Mouse (Mus musculus): ENCODE measurements at regions not wholly inside any gene's neighbourhood (a gene's known extent, or its start where the extent isn't known, plus 50 kb on each side); places are given as distances from the start of the nearest gene placed in this dataset.

DNA sequence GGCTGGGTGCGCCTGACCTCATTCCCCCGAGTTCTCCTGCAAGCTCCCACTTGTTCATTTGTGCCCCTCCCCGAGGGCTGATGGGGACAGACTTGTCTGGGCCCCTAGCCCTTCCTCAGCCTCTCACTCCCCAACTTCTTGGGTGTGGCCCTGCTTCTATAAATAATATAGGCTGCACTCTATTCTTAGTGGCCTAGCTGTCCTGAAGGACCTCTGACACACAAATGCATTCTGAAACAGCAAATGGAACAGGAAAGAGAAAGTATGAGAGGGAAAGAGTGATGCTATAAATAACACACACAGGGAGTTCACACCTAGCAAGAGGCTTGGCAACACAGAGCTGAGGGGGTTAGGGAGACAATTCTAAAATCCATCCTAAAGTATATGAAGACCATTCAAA, 544.0 kb downstream of the Rnf144b start:
- H3K27ac ChIP-seq (replicated peaks) = no peak overlapping the region
- no peak overlapping the region for H3K4me2 ChIP-seq (replicated peaks; ENCODE audit: low read depth)
- ATAC-seq (ENCODE audit: low FRiP score, low TSS enrichment) (peak; percentile 53; the same call in 1 of the 2 replicates), DNase-seq (ENCODE audit: low spot score) (no peak)
- H3K9ac ChIP-seq (ENCODE audit: low read length) = no peak overlapping the region
- no peak overlapping the region for H3K4me3 ChIP-seq (ENCODE audit: low read depth, low read length)
- TF ChIP-seq CTCF (IDR thresholded peaks at IDR 0.05; ENCODE audit: low read depth) = no peak
- no peaks in the 10 kb centered on the region for H3K9me3 ChIP-seq (ENCODE audit: control insufficient read depth, low read length)
- H3K4me1 ChIP-seq (replicated peaks; ENCODE audit: control insufficient read depth, insufficient read depth) = 0 out of 2 replicates have a peak, but pooled peaks cover 3% of the 10 kb centered on the region
- no peaks in the 10 kb centered on the region for H3K27me3 ChIP-seq (ENCODE audit: control insufficient read depth, insufficient read depth, low read length)
- 52% methylated on average over 3 of the region's 3 CpGs for WGBS
- H3K36me3 ChIP-seq (ENCODE audit: control insufficient read depth, insufficient read depth, low read length) = no peaks in the 10 kb centered on the region

DNA sequence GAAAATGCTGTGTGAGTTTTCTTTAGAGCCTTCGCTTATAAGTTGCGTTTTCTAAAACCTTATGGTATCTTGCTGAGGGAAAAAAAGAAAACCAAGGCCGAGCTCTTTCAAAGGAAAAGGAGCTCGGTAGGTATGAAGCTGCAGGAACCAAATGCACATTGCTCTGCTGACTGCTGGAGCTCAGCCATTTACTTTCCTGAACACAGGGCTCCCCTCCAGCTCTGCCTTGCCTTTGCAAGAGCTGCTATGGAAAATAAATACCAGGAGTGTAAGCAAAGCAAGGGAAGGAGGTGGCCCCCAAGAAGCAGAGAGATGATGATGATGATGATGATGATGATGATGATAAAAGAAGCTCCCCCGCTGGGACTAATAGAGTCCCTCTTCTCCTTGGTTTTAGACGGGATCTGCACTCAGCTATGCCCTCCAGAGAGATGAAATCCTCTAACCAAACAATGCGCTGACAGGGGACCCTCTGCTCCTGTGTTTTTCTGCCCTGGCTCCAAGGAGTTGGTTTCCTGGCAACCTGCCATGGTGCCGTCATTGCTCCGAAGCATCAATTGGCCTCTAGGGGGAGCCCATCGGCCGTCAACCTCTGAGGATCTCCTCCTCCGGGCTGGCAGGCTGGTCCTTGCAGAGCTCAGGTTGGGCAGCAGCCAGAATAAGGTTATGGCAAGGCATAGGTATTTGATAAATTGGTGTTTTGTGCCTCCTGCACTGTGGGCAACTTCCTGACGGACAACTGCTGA, 544.7 kb downstream of the Rnf144b start:
- TF ChIP-seq EP300 (optimal IDR thresholded peaks at IDR 0.05) (no peak), CTCF (IDR thresholded peaks at IDR 0.05; ENCODE audit: low read depth) (peak; percentile 93)
- DNase-seq (ENCODE audit: low spot score) = peak; percentile 93
- no peaks in the 10 kb centered on the region for H3K27me3 ChIP-seq (ENCODE audit: control insufficient read depth, insufficient read depth, low read length)
- peak overlapping the region; percentile 18; the same call in 1 of the 2 replicates for H3K4me2 ChIP-seq (replicated peaks; ENCODE audit: low read depth)
- WGBS = 21% methylated on average over 13 of the region's 13 CpGs
- H3K9ac ChIP-seq (ENCODE audit: low read length) = no peak overlapping the region
- H3K9me3 ChIP-seq (ENCODE audit: control insufficient read depth, low read length) = no peaks in the 10 kb centered on the region
- peak overlapping the region; percentile 63; the same call in 1 of the 2 replicates for H3K27ac ChIP-seq (replicated peaks)
- no peaks in the 10 kb centered on the region for H3K36me3 ChIP-seq (ENCODE audit: control insufficient read depth, insufficient read depth, low read length)
- no peak overlapping the region for H3K4me3 ChIP-seq (ENCODE audit: low read depth, low read length)
- ATAC-seq (ENCODE audit: low FRiP score, low TSS enrichment) = peak; percentile 63; the same call in 1 of the 2 replicates
- H3K4me1 ChIP-seq (replicated peaks; ENCODE audit: control insufficient read depth, insufficient read depth) = 0 out of 2 replicates have a peak, but pooled peaks cover 3% of the 10 kb centered on the region

DNA sequence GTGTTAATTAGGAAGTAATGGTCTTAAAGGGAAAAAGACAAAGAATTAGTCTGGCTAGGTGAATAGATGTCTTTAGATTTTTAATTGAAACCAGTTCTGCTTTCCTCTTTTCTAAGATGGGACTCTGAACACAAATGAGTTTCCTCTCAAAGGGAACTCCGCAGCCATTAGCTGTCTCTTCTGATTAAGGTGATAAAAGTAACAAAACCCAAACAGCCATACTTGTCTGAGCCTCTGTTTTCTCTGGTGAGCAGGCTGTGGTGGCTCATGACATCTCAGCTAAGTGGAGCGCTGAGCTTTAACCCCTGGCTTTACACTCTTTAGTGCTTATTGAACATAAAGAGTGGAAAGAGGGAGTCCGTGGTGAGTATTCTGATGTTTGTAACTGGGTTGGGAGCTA, 565.7 kb downstream of the Rnf144b start:
- no peaks in the 10 kb centered on the region for H3K4me1 ChIP-seq (replicated peaks; ENCODE audit: control insufficient read depth, insufficient read depth)
- H3K36me3 ChIP-seq (ENCODE audit: control insufficient read depth, insufficient read depth, low read length) = no peaks in the 10 kb centered on the region
- TF ChIP-seq EP300 (optimal IDR thresholded peaks at IDR 0.05) (no peak), CTCF (IDR thresholded peaks at IDR 0.05; ENCODE audit: low read depth) (no peak)
- no peak overlapping the region for H3K9ac ChIP-seq (ENCODE audit: low read length)
- WGBS = 75% methylated on average over 3 of the region's 3 CpGs
- ATAC-seq (ENCODE audit: low FRiP score, low TSS enrichment) (no peak), DNase-seq (ENCODE audit: low spot score) (no peak)
- H3K4me2 ChIP-seq (replicated peaks; ENCODE audit: low read depth) = no peak overlapping the region
- no peak overlapping the region for H3K27ac ChIP-seq (replicated peaks)
- H3K4me3 ChIP-seq (ENCODE audit: low read depth, low read length) = no peak overlapping the region
- H3K9me3 ChIP-seq (ENCODE audit: control insufficient read depth, low read length) = no peaks in the 10 kb centered on the region
- H3K27me3 ChIP-seq (ENCODE audit: control insufficient read depth, insufficient read depth, low read length) = no peaks in the 10 kb centered on the region

DNA sequence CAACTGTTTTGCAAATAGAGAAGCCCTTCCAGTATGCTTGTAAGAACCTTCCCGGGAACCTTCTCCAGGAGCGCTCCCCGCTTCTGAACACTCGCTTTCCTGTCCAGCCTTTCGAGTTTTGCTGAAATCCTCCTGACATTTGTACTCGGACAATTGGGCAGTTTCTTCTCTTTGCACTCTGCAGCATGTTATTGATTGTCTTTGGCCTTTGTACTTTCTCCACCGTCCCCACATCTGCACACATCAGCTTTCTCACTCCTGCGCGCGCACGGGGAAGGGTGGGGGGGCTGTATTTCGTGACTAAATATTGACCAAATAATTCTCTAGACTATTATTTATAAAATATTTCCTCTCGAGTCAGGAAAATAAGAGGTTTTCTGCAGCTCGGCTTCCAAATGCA, 567.2 kb upstream of the Id4 start:
- TF ChIP-seq EP300 (optimal IDR thresholded peaks at IDR 0.05) = no peak
- TF ChIP-seq CTCF (IDR thresholded peaks at IDR 0.05; ENCODE audit: low read depth) = no peak
- Histone ChIP-seq H3K27ac (replicated peaks) (no peak overlapping the region), H3K9ac (ENCODE audit: low read length) (no peak overlapping the region), H3K27me3 (ENCODE audit: control insufficient read depth, insufficient read depth, low read length) (no peaks in the 10 kb centered on the region), H3K4me2 (replicated peaks; ENCODE audit: low read depth) (no peak overlapping the region), H3K4me1 (replicated peaks; ENCODE audit: control insufficient read depth, insufficient read depth) (no peaks in the 10 kb centered on the region), H3K9me3 (ENCODE audit: control insufficient read depth, low read length) (no peaks in the 10 kb centered on the region), H3K4me3 (ENCODE audit: low read depth, low read length) (no peak overlapping the region), H3K36me3 (ENCODE audit: control insufficient read depth, insufficient read depth, low read length) (no peaks in the 10 kb centered on the region)
- no peak for ATAC-seq (ENCODE audit: low FRiP score, low TSS enrichment)
- no peak for DNase-seq (ENCODE audit: low spot score)
- 62% methylated on average over 14 of the region's 14 CpGs for WGBS

DNA sequence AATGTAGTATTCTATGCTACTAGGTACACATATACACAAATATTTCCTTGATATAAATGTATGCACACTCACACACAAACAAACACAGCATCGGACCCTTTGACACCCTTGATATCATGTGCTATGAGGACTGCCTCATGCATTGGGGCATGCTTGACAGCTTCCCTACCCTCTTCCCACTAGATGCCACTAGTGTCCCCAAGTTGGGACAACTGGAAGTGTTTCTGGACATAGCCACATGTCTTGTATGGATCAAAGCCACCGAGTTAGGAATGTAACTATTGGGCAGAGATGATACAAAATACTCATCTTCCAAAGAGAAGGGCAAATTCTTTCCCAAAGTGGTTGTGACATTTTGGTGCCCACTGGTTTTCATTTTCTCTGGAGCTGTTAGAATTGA, 565.2 kb upstream of the Id4 start:
- 82% methylated on average over 2 of the region's 2 CpGs for WGBS
- H3K9ac ChIP-seq (ENCODE audit: low read length) = no peak overlapping the region
- no peak overlapping the region for H3K4me3 ChIP-seq (ENCODE audit: low read depth, low read length)
- no peaks in the 10 kb centered on the region for H3K27me3 ChIP-seq (ENCODE audit: control insufficient read depth, insufficient read depth, low read length)
- H3K36me3 ChIP-seq (ENCODE audit: control insufficient read depth, insufficient read depth, low read length) = no peaks in the 10 kb centered on the region
- ATAC-seq (ENCODE audit: low FRiP score, low TSS enrichment) (no peak), DNase-seq (ENCODE audit: low spot score) (no peak)
- H3K4me2 ChIP-seq (replicated peaks; ENCODE audit: low read depth) = no peak overlapping the region
- TF ChIP-seq EP300 (optimal IDR thresholded peaks at IDR 0.05) = no peak
- peak; percentile 48 for TF ChIP-seq CTCF (IDR thresholded peaks at IDR 0.05; ENCODE audit: low read depth)
- no peak overlapping the region for H3K27ac ChIP-seq (replicated peaks)
- no peaks in the 10 kb centered on the region for H3K4me1 ChIP-seq (replicated peaks; ENCODE audit: control insufficient read depth, insufficient read depth)
- H3K9me3 ChIP-seq (ENCODE audit: control insufficient read depth, low read length) = no peaks in the 10 kb centered on the region

DNA sequence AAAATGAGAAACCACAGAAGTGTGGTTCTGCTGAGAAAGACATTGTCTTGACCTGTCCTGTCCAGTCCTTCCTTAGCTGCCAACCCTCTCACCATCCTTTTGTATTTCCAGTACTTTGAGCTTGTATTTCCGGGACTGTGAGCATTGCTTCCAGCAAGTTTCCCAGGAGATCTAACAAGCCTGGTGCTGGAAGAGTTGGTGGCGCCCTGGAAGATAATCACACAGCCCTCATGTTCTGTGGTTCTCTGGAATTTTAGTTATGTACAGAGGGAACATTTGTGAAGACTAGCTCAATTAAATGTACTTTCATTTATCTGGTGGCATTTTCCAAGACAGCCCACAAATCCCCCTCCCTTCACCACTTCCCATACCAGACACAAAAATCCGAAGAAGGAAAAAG, 560.5 kb upstream of the Id4 start:
- H3K27ac ChIP-seq (replicated peaks) = no peak overlapping the region
- no peaks in the 10 kb centered on the region for H3K9me3 ChIP-seq (ENCODE audit: control insufficient read depth, low read length)
- DNase-seq (ENCODE audit: low spot score) (no peak), ATAC-seq (ENCODE audit: low FRiP score, low TSS enrichment) (no peak)
- H3K4me1 ChIP-seq (replicated peaks; ENCODE audit: control insufficient read depth, insufficient read depth) = no peaks in the 10 kb centered on the region
- TF ChIP-seq CTCF (IDR thresholded peaks at IDR 0.05; ENCODE audit: low read depth) (no peak), EP300 (optimal IDR thresholded peaks at IDR 0.05) (no peak)
- H3K4me3 ChIP-seq (ENCODE audit: low read depth, low read length) = no peak overlapping the region
- no peak overlapping the region for H3K9ac ChIP-seq (ENCODE audit: low read length)
- no peaks in the 10 kb centered on the region for H3K36me3 ChIP-seq (ENCODE audit: control insufficient read depth, insufficient read depth, low read length)
- no peak overlapping the region for H3K4me2 ChIP-seq (replicated peaks; ENCODE audit: low read depth)
- 73% methylated on average over 3 of the region's 3 CpGs for WGBS
- no peaks in the 10 kb centered on the region for H3K27me3 ChIP-seq (ENCODE audit: control insufficient read depth, insufficient read depth, low read length)
